Mouse (Mus musculus): ENCODE measurements around the gene Ints3. TPM values are rescaled to one million over a fixed set of nuclear protein-coding genes. Genes with fewer than 3 reads are reported as not detected.

Ints3 gene
- 19.2 and 21.7 TPM in 2 replicates for total RNA-seq (2017)

DNA sequence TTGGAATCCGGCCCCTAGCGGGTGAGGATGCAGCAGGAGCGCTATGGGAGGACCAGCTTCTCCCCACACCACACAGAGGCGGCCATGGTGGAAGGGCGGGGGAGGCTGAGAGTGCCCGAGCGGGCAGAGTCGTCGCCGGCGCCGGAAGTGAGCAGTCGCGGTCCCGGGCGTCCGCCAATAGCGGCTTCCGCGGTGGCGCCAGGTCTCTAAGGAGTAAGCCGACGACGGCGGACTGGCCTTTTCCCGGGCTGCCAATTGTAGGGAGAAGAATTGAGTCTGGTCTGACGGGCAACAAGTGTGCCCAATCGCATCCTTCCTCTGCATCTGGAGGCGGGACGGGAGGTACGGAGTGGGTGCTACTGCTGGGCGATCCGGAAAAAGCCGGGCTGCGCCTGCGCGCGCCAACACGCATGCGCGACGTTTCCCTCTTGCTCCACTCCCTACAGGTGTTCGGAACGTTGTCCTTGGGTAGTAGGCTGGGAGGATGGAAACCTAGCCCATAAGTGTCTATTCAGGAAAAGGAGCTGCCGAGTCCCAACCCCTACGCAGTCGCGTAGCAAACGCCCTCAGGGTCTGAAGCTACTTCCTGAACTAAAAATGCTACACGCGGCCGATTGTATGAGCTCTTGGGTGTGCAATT is at the start of gene Ints3:
Gene Ints3 (minus strand): TSS at position 242 of the 640 bp plus-strand sequence.
- ATAC-seq (replicated peaks; ENCODE audit: low read depth, poor library complexity, severe bottlenecking), result peak; percentile 99

DNA sequence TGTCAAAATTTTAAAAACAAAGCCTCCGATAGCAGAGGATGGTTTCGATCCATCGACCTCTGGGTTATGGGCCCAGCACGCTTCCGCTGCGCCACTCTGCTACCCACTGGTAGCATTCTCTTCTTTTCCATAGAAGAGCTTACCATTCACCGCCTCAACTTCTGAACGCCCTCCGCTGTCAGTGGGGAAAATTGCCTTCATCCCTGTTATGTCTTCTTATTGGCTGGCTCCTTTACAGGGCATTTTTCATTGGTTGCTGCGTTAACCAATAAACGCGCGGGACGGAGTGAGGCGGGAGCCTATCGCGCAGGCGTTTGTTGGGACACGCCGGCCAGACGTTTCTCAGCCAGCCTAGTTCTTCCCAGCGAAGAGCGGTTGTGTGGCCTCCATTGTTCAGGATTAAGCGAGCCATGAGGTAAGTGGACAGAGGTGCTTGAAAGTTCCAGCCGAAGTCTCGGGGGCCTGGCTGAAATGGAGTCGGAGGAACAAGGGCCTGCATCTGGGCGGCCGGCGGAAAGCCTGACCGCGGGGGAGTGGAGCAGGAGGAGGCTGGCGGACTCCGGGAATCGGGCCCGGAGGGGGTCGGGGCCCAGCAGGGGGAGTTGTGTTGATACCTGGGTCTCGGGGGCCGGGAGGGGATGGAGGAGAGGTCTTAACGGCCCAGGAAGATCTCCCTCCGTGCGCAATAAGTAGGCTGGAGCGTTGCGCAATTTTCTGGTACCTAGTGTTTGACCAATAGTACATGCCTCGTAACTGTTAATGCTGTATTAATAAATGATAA is 42.6 kb upstream of the Ints3 start, which contains the start of gene Ilf2:
Gene Ilf2 (plus strand): TSS at position 296 of the 781 bp plus-strand sequence.
- ATAC-seq (replicated peaks; ENCODE audit: low read depth, poor library complexity, severe bottlenecking), result peak; percentile 96

DNA sequence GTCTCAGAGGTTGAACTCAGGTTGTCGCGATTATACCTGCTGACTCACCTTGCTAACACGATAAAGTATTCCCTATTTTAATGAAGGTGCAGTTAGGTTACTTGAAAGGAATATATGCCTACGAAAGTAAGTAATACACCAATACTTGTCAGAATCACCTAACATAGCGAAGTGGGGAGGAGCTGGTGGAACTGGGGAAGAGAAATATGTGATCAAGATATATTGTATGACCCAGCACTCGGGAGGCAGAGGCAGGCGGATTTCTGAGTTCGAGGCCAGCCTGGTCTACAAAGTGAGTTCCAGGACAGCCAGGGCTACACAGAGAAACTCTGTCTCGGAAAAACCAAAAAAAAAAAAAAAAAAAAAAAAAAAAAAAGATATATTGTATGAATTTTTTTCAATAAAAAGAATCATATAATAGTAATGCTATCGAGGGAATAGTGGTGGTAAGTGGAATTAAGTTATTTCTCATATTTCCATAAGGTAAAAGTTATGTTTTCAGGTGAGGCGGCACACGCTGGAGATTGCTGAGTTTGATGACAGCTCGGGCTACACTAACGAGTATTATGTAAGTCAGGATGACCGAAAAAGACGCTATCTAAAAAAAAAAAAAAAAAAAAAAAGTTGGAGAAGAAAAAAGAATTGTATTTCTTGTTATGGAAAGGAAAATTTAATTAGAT is 41.9 kb upstream of the Ints3 start:
- peak; percentile 6; the same call in 1 of the 2 replicates for ATAC-seq (replicated peaks; ENCODE audit: low read depth, poor library complexity, severe bottlenecking)

DNA sequence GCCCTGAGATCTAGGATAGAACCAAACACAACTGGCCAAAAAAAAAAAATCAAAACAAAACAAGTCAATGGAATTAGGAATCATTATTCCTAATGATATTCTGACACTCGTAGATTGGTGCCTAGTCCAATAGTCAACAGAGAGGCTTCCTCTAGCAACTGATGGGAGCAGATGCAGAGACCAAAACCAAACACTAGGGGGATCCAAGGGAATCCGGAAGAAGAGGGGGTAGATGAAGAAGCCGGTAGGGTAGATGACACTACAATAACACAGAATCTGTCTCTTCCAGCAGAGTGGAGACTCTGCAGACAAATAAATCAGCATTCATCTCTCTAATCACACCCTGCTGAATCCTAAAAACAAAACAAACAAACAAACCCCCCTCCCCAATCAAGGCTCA is 38.8 kb upstream of the Ints3 start:
- peak; percentile 55 for ATAC-seq (replicated peaks; ENCODE audit: low read depth, poor library complexity, severe bottlenecking)

DNA sequence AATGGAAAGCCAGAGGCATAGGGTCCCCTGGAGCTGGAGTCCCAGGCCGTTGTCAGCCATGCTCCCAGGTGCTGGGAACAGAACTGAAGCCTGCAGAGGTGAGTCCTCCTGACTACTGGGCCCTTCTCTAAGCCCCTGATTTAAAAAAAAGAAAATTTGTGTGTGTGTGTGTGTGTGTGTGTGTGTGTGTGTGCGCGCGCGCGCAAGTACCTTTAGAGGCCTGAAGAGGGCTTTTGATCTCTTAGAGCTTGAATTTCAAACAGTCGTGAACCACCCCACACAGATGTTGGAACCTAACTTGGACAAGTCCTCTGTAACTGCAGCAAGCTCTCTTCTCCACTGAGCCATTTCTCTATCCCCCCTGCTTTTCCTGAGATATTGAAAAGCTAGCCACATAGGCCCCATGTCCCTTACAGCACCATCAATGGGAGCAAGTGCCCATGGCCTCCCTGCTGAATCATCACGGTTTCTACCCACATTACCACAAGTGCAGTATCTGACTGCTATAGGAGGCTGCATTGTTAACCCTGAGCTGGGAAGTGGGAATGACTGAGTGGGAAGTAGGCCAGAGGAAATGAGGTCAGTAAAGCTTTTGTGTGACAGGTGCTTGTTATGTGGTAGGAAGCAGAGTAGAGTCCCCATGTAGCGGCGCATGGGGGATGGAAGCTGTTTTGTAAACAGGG is 34.3 kb upstream of the Ints3 start:
- no peak for ATAC-seq (replicated peaks; ENCODE audit: low read depth, poor library complexity, severe bottlenecking)

DNA sequence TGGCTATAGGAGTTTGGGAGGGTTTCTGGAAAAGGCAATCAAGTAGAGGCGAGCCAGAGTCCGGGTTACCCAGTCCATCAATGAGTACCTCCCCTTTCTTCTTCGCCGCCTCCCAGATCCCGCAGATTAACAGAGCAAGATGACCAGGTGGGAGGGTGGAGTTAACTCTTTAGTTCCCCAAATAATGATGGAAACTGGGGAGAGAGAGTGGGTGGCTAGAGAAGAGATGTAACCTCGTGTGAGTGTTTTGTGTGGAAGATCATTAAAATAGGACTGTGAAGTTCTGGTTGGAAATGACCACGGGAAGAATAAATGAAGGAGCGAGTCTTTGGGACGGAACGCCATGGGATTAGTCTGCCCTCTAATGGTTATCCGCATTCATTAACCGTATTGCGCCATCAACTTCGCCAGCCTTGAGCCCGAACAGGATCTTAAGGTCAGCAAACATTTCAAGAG is 32.9 kb upstream of the Ints3 start:
- peak; percentile 41 for ATAC-seq (replicated peaks; ENCODE audit: low read depth, poor library complexity, severe bottlenecking)

DNA sequence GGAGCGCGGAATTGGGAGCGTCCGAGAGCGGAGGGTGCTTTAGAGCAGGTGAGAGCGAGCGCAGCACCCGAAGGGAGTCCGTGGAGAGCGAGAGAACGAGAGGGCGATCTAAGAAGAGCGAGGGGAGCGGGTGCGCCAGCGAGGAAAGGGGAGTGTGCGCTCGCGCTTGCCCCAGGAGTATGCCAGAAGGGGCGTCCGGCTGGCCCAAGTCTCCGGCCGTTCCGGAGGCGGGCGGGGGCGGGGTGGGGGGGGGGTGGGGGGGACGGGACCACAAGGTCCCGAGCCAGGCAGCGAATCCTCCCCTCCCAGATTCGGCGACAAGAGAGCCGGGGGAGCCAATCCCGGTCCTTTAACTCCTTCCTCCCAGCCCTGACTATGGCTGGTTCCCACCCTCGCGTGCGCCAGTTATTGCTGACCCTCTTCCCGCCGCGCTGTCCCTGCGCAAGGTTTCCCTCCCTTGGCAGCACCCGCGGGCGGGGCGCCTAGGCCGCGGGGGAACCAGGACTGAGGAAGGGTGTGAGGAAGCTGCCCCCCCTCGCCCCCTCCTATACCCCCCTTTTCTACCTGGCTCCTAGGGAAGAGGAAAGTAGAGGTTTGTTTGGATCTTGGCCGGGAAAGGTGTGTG is 32.4 kb upstream of the Ints3 start, which contains the start of gene Npr1:
Gene Npr1 (minus strand): TSS at position 181 of the 625 bp plus-strand sequence.
- 0 out of 2 replicates have a peak, but pooled peaks have one; percentile 27 for ATAC-seq (replicated peaks; ENCODE audit: low read depth, poor library complexity, severe bottlenecking)

DNA sequence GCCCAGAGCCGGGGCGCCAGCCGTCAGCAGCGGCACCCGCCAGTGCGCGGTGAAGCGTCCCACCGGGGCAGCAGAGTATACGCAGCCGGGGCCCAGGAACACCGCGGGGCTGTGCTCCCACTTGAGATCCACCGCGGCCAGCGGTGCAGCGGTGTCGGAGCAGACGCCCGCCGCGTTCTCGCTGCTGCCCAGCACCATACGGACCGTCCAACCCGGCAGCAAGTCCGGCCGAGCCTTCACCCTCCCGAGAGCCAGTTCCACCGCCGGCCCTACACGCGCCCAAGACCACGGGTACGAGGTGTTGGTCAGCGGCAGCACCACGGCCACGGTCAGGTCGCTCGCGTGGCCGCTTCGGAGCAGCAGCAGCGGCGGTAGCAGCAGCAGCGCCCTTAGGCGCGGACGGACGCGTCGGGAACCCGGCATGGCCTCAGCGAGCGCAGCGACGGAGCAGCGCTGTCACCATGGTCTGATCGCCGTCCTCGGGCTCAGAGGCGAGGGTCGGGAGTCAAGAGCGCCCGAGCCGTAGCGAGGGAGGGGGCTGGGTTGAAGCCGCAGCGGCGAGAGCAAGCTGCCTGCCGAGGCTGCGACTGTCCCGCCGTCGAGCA is 31.8 kb upstream of the Ints3 start:
- peak; percentile 4; the same call in 1 of the 2 replicates for ATAC-seq (replicated peaks; ENCODE audit: low read depth, poor library complexity, severe bottlenecking)

DNA sequence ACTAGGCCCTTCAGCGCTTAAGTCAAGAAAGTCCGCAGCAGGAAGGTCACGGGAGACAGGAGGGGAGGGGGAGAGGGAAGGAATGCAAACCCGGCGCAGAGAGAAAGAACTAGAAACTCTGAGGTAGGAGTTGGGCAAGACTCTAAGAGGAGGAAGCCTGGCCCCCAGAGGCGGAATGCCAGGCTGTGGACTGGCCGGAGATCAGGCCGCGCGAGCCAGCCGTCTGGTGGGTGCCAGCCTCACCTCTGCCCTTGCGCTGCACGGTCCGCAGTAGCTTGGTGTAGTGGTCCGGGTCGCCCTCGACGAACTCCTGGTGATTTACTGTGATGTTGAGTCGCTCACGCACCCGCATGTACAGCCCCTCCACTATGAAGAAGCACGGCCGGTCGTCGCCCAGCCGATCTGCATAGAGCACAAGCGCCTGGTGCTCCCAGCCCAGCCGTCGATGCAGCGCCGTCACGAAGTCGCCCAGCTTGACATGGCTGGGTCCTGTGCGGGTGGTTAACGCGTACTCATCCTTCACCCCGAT is 31.2 kb upstream of the Ints3 start:
- ATAC-seq (replicated peaks; ENCODE audit: low read depth, poor library complexity, severe bottlenecking), result peak; percentile 22; the same call in 1 of the 2 replicates

DNA sequence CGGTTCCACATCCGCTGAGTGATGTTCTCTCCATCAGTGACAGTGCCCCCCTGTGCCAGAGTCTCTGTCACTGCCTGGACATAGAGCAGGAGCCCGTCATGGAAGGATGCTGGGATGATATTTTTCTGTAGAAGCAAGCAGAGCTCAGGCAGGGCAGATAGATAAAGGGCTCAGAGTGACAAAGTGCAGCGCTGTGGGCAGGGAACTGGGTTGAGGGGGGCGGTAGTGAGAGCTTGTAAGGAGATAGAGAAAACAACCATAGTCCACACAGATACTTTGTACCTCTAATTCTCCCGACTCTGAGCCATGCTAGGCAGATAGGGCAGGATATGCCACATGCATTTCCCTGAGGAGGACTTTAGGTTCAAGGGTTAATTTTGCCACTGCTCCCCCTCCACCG is 29.2 kb upstream of the Ints3 start:
- ATAC-seq (replicated peaks; ENCODE audit: low read depth, poor library complexity, severe bottlenecking), result no peak

DNA sequence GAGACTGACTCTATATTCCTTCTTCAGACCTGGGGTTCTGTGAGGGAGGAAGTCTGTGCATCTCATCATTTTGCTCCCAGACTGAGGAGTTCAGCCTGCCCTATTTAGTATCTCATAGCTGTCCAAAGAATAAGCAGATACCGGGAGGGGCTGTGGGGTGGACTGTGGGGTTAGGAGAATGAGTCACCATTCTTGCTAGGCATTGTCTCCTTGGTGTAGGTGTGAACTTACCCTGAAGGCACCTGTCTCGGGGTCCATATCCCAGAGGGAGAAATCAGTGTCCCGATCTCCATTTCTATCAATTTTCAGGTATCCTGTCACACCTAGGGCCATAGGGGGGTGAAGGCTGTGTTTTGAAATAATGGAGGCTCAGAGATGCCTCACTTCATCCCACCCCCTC is 28.5 kb upstream of the Ints3 start:
- ATAC-seq (replicated peaks; ENCODE audit: low read depth, poor library complexity, severe bottlenecking), result no peak

DNA sequence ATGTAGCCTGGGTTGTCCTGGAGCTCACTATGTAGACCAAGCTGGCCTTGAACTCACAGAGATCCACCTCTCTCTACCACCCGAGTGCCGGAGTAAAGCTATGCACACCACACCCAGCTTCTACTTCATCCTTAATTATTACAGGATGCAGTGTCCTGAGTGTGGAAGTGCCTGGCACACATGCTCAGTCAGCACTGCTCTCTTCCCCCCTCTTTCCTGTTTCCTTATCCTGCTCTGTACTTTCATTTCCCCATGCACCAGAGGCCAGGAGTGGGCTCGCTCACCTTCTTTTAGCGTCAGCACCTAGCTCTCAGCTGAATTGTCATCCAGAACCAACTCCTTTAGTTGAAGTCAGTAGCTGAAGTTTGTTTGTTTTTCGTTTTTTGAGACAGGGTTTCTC is 26.9 kb upstream of the Ints3 start:
- ATAC-seq (replicated peaks; ENCODE audit: low read depth, poor library complexity, severe bottlenecking), result no peak

DNA sequence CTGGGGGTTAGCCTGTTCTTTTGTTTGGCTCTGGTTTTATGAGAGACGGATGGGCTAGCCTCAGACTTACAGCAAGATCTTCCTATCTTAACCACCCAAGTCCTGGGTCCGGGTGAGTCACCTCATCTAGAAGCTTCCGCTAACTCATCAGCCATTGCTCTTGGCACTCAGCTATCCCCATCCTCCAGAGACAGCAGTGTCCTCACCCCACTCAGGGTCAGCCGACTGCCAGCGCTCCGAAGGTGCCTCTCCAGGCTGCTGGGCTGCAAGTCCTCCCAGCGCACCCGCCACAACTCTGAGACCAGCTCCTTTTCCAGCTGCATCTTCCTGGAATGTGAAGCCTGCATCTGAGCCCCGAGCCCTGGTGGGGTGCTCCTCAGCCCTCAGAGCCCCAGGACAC is 26.3 kb upstream of the Ints3 start:
- no peak for ATAC-seq (replicated peaks; ENCODE audit: low read depth, poor library complexity, severe bottlenecking)

DNA sequence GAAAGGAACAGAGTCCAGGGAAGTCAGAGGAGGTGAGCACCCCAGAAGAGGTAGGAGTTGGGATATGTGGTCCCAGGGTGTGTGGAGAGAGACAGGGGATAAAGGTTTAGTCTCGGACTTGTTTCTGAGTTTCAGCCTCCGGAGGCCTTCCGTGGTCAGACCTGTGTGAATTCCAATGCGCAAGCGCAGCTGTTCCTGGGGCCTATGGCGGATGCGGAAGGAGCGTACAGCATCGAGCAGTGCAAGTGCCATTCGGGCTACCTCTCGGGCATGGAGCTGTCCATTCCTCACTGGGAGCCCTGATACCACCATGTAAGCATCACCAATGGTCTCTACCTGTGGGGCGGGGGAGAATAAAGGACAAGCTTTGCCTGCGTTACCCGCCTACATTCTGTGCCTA is 21.5 kb upstream of the Ints3 start:
- ATAC-seq (replicated peaks; ENCODE audit: low read depth, poor library complexity, severe bottlenecking), result no peak

DNA sequence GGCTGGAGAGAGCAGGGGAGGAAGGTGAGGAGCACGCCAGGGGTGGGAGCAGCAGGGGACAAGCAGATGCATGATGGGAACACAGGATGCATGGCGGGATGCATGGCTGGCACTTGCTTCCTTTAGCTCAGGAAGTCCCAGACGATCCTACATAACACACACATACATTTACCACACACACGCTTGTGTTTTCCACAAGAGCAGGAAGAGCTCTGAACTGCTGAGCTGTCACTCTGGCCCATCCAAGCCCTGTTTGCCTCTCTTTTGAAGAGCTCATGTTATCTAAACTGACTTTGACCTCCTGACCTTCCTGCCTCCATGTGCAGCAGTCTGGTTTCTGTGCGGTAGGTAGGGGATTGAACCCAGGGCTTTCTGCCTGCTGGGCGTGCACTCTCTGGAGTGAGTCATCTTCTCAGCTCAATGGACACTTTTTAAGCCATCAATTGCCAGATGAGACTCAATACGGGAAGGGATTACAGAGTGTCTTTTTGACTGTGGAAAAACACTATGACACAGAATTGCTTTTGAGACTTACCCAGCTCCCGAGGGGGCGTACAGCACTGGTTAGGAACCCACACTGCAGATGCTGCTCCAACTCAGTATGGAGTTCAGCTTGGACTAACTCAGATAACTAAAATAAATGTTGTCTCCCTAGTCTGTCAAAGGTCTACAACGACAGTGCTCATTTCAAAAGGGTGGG is 18.1 kb upstream of the Ints3 start:
- ATAC-seq (replicated peaks; ENCODE audit: low read depth, poor library complexity, severe bottlenecking), result 0 out of 2 replicates have a peak, but pooled peaks have one; percentile 10

DNA sequence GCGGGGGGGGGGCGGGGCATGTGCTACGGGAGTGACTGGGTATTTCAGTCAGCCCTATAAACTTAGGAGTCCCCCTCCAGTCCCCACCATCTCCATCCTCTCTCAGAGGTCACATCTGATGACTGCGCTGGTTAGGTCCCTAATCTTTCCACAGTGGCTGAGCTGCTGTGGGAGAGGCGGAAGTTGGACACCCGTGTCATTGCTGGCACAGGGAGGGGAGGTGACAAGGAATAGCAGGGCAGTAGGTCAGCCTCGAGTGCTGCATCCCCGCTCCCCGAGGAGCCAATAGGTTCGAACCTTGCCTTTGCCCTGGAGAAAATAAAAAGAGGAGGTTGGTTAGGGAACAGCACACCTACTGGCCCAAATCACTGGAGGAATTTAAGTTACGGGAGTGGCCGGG is 17.5 kb upstream of the Ints3 start:
- no peak for ATAC-seq (replicated peaks; ENCODE audit: low read depth, poor library complexity, severe bottlenecking)

DNA sequence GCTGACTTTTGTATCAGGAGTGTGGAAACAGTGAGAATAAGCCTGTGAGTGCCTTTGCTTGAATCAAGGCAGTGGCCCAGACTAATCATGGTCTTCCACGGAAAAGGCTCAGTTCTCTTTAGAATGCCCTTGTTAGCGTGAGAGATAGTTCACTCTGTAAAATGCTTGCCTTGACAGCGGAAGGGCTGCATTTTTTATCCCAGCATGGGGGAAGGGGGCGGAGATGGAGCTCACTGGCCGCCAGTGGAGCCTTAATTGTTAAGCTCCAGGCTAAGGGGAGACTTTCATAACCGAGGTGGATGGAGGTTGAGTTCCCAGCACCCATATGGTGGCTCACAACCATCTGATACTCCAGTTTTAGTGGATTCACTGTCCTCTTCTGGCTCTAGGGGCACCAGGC is 15.2 kb upstream of the Ints3 start:
- no peak for ATAC-seq (replicated peaks; ENCODE audit: low read depth, poor library complexity, severe bottlenecking)

DNA sequence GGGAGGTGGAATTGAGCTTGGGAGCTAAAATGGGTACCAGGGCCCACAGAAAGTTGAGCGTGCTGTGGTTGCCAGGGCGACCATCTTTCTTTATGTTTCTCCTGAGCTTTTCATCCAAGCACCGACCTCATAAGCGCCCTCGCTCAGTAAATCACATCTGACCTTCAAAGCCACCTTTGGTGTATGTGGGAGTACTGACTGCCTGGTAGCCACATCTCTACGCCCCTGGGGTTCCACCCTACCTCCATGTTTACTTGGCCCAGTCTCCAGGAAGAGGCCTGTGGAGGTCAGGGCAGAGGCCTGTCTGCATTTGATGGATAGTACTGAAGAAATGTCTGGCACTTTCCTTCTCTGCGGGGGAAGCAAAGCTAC is 13.7 kb upstream of the Ints3 start:
- ATAC-seq (replicated peaks; ENCODE audit: low read depth, poor library complexity, severe bottlenecking), result no peak

All from common myeloid progenitor, adult 5-6 weeks (primary cell).